Mouse (Mus musculus) C2C12 (cell line): ENCODE data around the gene Coq4. TPM values are rescaled to one million over a fixed set of nuclear protein-coding genes. Genes with fewer than 3 reads are reported as not detected.

Source experiments
- H3K27me3 ChIP-seq: one replicate; pipeline ENCODE4 v1.6.1; 2011; ENCODE audit not compliant: control insufficient read depth, insufficient read depth, insufficient read length
- H3K36me3 ChIP-seq: one replicate; pipeline ENCODE4 v1.6.1; 2011; ENCODE audit not compliant: control insufficient read depth, insufficient read depth
- H3K4me3 ChIP-seq: one replicate; pipeline ENCODE4 v1.5.1; 2011; ENCODE audit warnings: mild to moderate bottlenecking, control low read depth; ENCODE audit not compliant: poor library complexity, insufficient read depth, severe bottlenecking
- H3K79me2 ChIP-seq: one replicate; pipeline ENCODE4 v1.6.1; 2011; ENCODE audit not compliant: control insufficient read depth, insufficient read depth
- H3K79me3 ChIP-seq: one replicate; pipeline ENCODE4 v1.6.1; 2011; ENCODE audit warnings: low read depth, control low read depth
- H3ac ChIP-seq: one replicate; pipeline ENCODE3; 2011; ENCODE audit warnings: low read depth; ENCODE audit not compliant: control insufficient read depth, insufficient read length
- CEBPB ChIP-seq: IDR thresholded peaks from one replicate; pipeline ENCODE4 v1.6.1; 2011; ENCODE audit warnings: low read depth, mild to moderate bottlenecking, control low read depth, moderate library complexity
- CTCF ChIP-seq: IDR thresholded peaks from one replicate; pipeline ENCODE4 v1.5.1; 2011; ENCODE audit not compliant: control insufficient read depth, insufficient read depth, insufficient read length
- FOSL1 ChIP-seq: IDR thresholded peaks from one replicate; pipeline ENCODE4 v1.8.0; 2011; ENCODE audit warnings: mild to moderate bottlenecking, low read length; ENCODE audit not compliant: poor library complexity, insufficient read depth, severe bottlenecking
- MAX ChIP-seq: IDR thresholded peaks from one replicate; pipeline ENCODE4 v1.6.1; 2011; ENCODE audit warnings: mild to moderate bottlenecking, control low read depth
- MYOD1 ChIP-seq: IDR thresholded peaks from one replicate; pipeline ENCODE4 v1.6.1; 2011; ENCODE audit warnings: low read depth; ENCODE audit not compliant: control insufficient read depth, insufficient read length
- MYOG ChIP-seq: IDR thresholded peaks from one replicate; pipeline ENCODE4 v1.6.1; 2011; ENCODE audit not compliant: control insufficient read depth, insufficient read length; ENCODE audit errors: extremely low read depth
- USF1 ChIP-seq: IDR thresholded peaks from one replicate; pipeline ENCODE4 v1.6.1; 2011; ENCODE audit warnings: low read depth, mild to moderate bottlenecking, control low read depth, moderate library complexity
- polyA plus RNA-seq: library from polyadenylated mRNA; unstranded; fragments of >200 nt; fragmentation: generic; extraction: Trizol; gene quantifications from one replicate; pipeline ENCODE4 v1.2.1, GENCODE M21; 2012; ENCODE audit warnings: missing spikeins

Gene Coq4
- polyA plus RNA-seq, 1 experiment, result 21.2 TPM

- H3K79me2 ChIP-seq, result no peaks in the 10 kb centered on the region
- H3K27me3 ChIP-seq, result peaks cover 44% of the 10 kb centered on the region
- no peak for TF ChIP-seq MYOG
- no peak for TF ChIP-seq MYOD1
- TF ChIP-seq MAX, result no peak
- TF ChIP-seq FOSL1, result no peak
- no peak for TF ChIP-seq CEBPB
- no peak for TF ChIP-seq USF1
- no peak for TF ChIP-seq CTCF
- no peaks in the 10 kb centered on the region for H3K36me3 ChIP-seq
- H3ac ChIP-seq, result no peak overlapping the region
- H3K79me3 ChIP-seq, result no peaks in the 10 kb centered on the region
- H3K4me3 ChIP-seq, result no peak overlapping the region
Observed at GRCm38 (mm10) chr2:29747188-29747782, 40.0 kb upstream of the Coq4 start.

- Histone ChIP-seq H3ac (no peak overlapping the region), H3K36me3 (no peaks in the 10 kb centered on the region), H3K79me2 (no peaks in the 10 kb centered on the region), H3K27me3 (peaks cover 49% of the 10 kb centered on the region), H3K4me3 (no peak overlapping the region), H3K79me3 (no peaks in the 10 kb centered on the region)
- TF ChIP-seq MAX (no peak), FOSL1 (no peak), CEBPB (no peak), USF1 (no peak), MYOG (no peak), CTCF (no peak), MYOD1 (no peak)
Observed at GRCm38 (mm10) chr2:29747852-29748251, 39.4 kb upstream of the Coq4 start.

DNA sequence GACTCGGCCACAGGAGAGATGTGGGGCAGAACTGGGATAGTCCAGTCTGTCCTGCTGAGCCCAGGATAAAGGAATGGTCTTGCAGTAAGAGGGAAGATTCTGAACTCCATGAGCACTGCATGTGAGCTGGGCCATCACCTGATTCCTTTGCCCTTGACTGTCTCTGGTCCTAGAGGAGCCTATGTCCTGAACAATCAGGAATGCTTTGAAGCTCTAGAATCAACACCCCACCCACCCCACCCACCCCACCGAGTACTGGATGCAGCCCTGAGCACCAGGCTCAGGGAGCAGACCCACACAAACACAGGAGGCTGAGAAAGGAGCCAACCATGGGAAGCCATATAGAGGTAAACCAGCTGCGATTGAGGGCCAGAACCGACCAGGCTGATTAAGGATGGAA lies 38.8 kb upstream of the Coq4 start:
- Histone ChIP-seq H3ac (no peak overlapping the region), H3K36me3 (no peaks in the 10 kb centered on the region), H3K27me3 (peaks cover 54% of the 10 kb centered on the region), H3K79me3 (no peaks in the 10 kb centered on the region), H3K79me2 (no peaks in the 10 kb centered on the region), H3K4me3 (no peak overlapping the region)
- TF ChIP-seq CTCF, result no peak
- TF ChIP-seq MAX, result no peak
- TF ChIP-seq MYOD1, result no peak
- no peak for TF ChIP-seq CEBPB
- TF ChIP-seq MYOG, result no peak
- TF ChIP-seq USF1, result no peak
- TF ChIP-seq FOSL1, result no peak

DNA sequence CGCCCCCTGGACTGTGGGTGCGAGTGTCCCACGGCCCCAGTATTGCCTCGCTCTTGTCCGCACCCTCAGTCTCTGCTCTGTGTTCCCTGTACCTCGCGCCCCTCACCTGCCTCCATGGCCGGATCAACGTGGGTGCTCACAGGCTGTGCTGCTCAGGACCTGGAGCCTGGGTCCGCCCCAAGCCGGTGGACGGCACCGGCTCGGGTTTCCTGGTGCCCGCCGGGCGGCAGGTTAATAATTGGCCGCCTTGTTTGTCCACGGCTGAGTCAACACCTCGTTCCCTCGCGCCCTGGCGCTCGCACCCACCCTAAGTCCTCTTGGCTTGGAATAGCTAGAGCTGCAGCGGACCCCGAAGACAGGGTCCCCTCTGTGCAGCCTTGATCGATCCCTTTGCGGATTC lies 35.8 kb upstream of the Coq4 start, which contains the start of gene Gm13420:
Gene Gm13420 (minus strand): TSS at position 189 of the 400 bp plus-strand sequence.
- Histone ChIP-seq H3ac (no peak within 1 kb of the TSS), H3K27me3 (peaks cover 50% of the 10 kb centered on the region), H3K79me3 (no peaks in the 10 kb centered on the region), H3K79me2 (no peaks in the 10 kb centered on the region), H3K36me3 (no peaks in the 10 kb centered on the region), H3K4me3 (no peak within 1 kb of the TSS)
- TF ChIP-seq USF1 (no peak), MYOD1 (no peak), MAX (no peak), CTCF (no peak), FOSL1 (no peak), MYOG (no peak), CEBPB (no peak)

- Histone ChIP-seq H3K4me3 (no peak overlapping the region), H3ac (no peak overlapping the region), H3K27me3 (peaks cover 43% of the 10 kb centered on the region), H3K36me3 (no peaks in the 10 kb centered on the region), H3K79me3 (no peaks in the 10 kb centered on the region), H3K79me2 (no peaks in the 10 kb centered on the region)
- TF ChIP-seq MYOG (no peak), USF1 (no peak), CEBPB (no peak), CTCF (no peak), FOSL1 (no peak), MYOD1 (no peak), MAX (no peak)
Observed at GRCm38 (mm10) chr2:29752397-29752796, 34.9 kb upstream of the Coq4 start.

GRCm38 (mm10) chr2:29755693-29756092 lies 31.6 kb upstream of the Coq4 start:
- H3K79me2 ChIP-seq, result no peaks in the 10 kb centered on the region
- peaks cover 29% of the 10 kb centered on the region for H3K27me3 ChIP-seq
- no peak overlapping the region for H3K4me3 ChIP-seq
- H3K36me3 ChIP-seq, result no peaks in the 10 kb centered on the region
- no peak overlapping the region for H3ac ChIP-seq
- TF ChIP-seq MYOG, result no peak
- no peak for TF ChIP-seq FOSL1
- H3K79me3 ChIP-seq, result no peaks in the 10 kb centered on the region
